Mouse (Mus musculus) adrenal gland, adult (tissue): ENCODE measurements around the gene Acads.
A peak's percentile ranks its signal among the peaks of the same experiment; 100 is the strongest.
"Not testable (repeated sequence)": the region's sequence is repeated elsewhere in the genome, so short reads cannot be mapped to it uniquely, and the experiment has no call there.

ENCODE experiments used
- DNase-seq, 2 experiments: peaks; one replicate each; pipeline ENCODE4 v3.0.0; 2022 to 2023; ENCODE audit warnings: low spot score in 1 of 2; ENCODE audit not compliant: inconsistent age in 2 of 2

Gene Acads

GRCm38 (mm10) chr5:115073306-115073705 is 45.8 kb downstream of the Acads start:
- DNase-seq: not testable (repeated sequence)

- peak; percentile 38 to 76 for DNase-seq
Measured at GRCm38 (mm10) chr5:115072143-115072542, 47.0 kb downstream of the Acads start.

GRCm38 (mm10) chr5:115071096-115071901 is 47.8 kb downstream of the Acads start:
- peak; percentile 59 to 82 for DNase-seq

GRCm38 (mm10) chr5:115070457-115070856 is 48.7 kb downstream of the Acads start:
- DNase-seq: no peak

GRCm38 (mm10) chr5:115069611-115070010 is 49.5 kb downstream of the Acads start:
- peak in 1 of 2 experiments; percentile 34 for DNase-seq

- peak; percentile 22 to 63 for DNase-seq
Measured at GRCm38 (mm10) chr5:115068671-115069421, 50.3 kb downstream of the Acads start.

GRCm38 (mm10) chr5:115066245-115066644 is 52.9 kb downstream of the Acads start:
- no peak for DNase-seq

- peak; percentile 24 to 67 for DNase-seq
Measured at GRCm38 (mm10) chr5:115063391-115063790, 55.8 kb downstream of the Acads start.

- peak; percentile 42 to 76 for DNase-seq
Measured at GRCm38 (mm10) chr5:115062566-115062965, 56.6 kb downstream of the Acads start.

GRCm38 (mm10) chr5:115060977-115061376 is 58.2 kb downstream of the Acads start:
- no peak for DNase-seq
